Mouse (Mus musculus) ES-E14 (cell line): ENCODE measurements around the gene Odf4. TPM values are rescaled to one million over a fixed set of nuclear protein-coding genes. Genes with fewer than 3 reads are reported as not detected.
A peak's percentile ranks its signal among the peaks of the same experiment; 100 is the strongest.

Source experiments
- DNase-seq: peaks from one replicate; pipeline ENCODE4 v3.0.0-alpha.2; 2013; ENCODE audit warnings: low read depth, low spot score
- H3K27ac ChIP-seq: 2 replicates; pipeline ENCODE4 v1.5.1; 2012; ENCODE audit warnings: low read depth, mild to moderate bottlenecking, low read length, moderate library complexity, mixed read lengths; ENCODE audit not compliant: poor library complexity, insufficient read depth, severe bottlenecking
- H3K36me3 ChIP-seq: 2 replicates; pipeline ENCODE4 v1.6.1; 2012; ENCODE audit warnings: mild to moderate bottlenecking, low read length, moderate library complexity, mixed read lengths; ENCODE audit not compliant: control insufficient read depth, poor library complexity, insufficient read depth, severe bottlenecking
- H3K4me1 ChIP-seq, 2 experiments: fragments of 150-350 bp in 1 of 2; sonication (generic) in 1 of 2; 2 replicates each; pipeline ENCODE4 v1.6.1; 2012; ENCODE audit warnings: low read length in 2 of 2, mild to moderate bottlenecking in 1 of 2, mixed read lengths in 1 of 2; ENCODE audit not compliant: control insufficient read depth in 2 of 2, insufficient read depth in 2 of 2, poor library complexity in 1 of 2
- H3K4me3 ChIP-seq, 2 experiments: fragments of 150-350 bp in 1 of 2; sonication (generic) in 1 of 2; 2 replicates each; pipeline ENCODE4 v1.5.1; 2012; ENCODE audit warnings: low read length in 2 of 2, low read depth in 1 of 2, mild to moderate bottlenecking in 1 of 2, mixed read lengths in 1 of 2; ENCODE audit not compliant: insufficient read depth in 1 of 2, poor library complexity in 1 of 2, severe bottlenecking in 1 of 2
- H3K9ac ChIP-seq: 2 replicates; pipeline ENCODE4 v1.6.1; 2012; ENCODE audit warnings: low read depth, mild to moderate bottlenecking, low read length, mixed read lengths; ENCODE audit not compliant: poor library complexity, insufficient read depth, severe bottlenecking
- H3K9me3 ChIP-seq: fragments of 150-350 bp; sonication (generic); 2 replicates; pipeline ENCODE4 v1.6.1; 2012; ENCODE audit warnings: low read depth, mild to moderate bottlenecking, low read length; ENCODE audit not compliant: control insufficient read depth, insufficient read depth
- CHD2 ChIP-seq: IDR thresholded peaks from 2 replicates; pipeline ENCODE4 v1.6.1; 2014; ENCODE audit warnings: mild to moderate bottlenecking, low read depth, low read length, inconsistent platforms
- HCFC1 ChIP-seq: IDR thresholded peaks from 2 replicates; pipeline ENCODE4 v1.6.1; 2012; ENCODE audit warnings: low read length, inconsistent platforms, borderline replicate concordance; ENCODE audit not compliant: insufficient read depth
- MAFK ChIP-seq: IDR thresholded peaks from 2 replicates; pipeline ENCODE4 v1.6.1; 2014; ENCODE audit warnings: mild to moderate bottlenecking, low read depth, low read length, inconsistent platforms; ENCODE audit not compliant: insufficient read depth
- ZC3H11A ChIP-seq: IDR thresholded peaks from 2 replicates; pipeline ENCODE4 v1.6.1; 2012; ENCODE audit warnings: low read depth, mild to moderate bottlenecking, inconsistent platforms, low read length, borderline replicate concordance
- ZNF384 ChIP-seq: IDR thresholded peaks from 2 replicates; pipeline ENCODE4 v1.6.1; 2012; ENCODE audit warnings: low read depth, low read length, inconsistent platforms
- in situ Hi-C, 2 experiments: fragments of 600-800 bp; cut with MboI; formaldehyde crosslinking; loops; one replicate each; pipeline ENCODE4 v1.15.1; 2025; ENCODE audit warnings: low sequenced_read_pairs in 2 of 2, inconsistent platforms in 1 of 2; ENCODE audit not compliant: unreplicated experiment in 2 of 2
- total RNA-seq: library from RNA; depleted of rRNA; stranded (reverse); fragments of 300-350 nt; gene quantifications from 2 replicates; pipeline ENCODE4 v1.2.3, GENCODE M21; 2012

Gene Odf4
- total RNA-seq, 1 experiment: not detected

GRCm38 (mm10) chr11:68946806-68947440, 20.0 kb upstream of the Odf4 start:
- TF ChIP-seq ZC3H11A (no peak), CHD2 (no peak), ZNF384 (no peak), MAFK (no peak), HCFC1 (no peak)
- in situ Hi-C loops: no loop called here
- Histone ChIP-seq H3K4me3 (0 out of 4 replicates have a peak overlapping the region, but pooled peaks of 1 of the 2 experiments have one; percentile 15), H3K9me3 (no peaks in the 10 kb centered on the region), H3K27ac (no peak overlapping the region), H3K36me3 (peaks cover 7% of the 10 kb centered on the region), H3K9ac (no peak overlapping the region), H3K4me1 (peaks cover 0 to 4% of the 10 kb centered on the region in 2 experiments; a peak in 1 of 4 replicates)
- no peak for DNase-seq

GRCm38 (mm10) chr11:68946001-68946400, 19.1 kb upstream of the Odf4 start:
- Histone ChIP-seq H3K4me3 (no peak overlapping the region), H3K27ac (no peak overlapping the region), H3K4me1 (peaks cover 0 to 4% of the 10 kb centered on the region in 2 experiments; a peak in 1 of 4 replicates), H3K9ac (no peak overlapping the region), H3K36me3 (peaks cover 7% of the 10 kb centered on the region), H3K9me3 (no peaks in the 10 kb centered on the region)
- no peak for TF ChIP-seq MAFK
- no peak for TF ChIP-seq ZNF384
- no peak for TF ChIP-seq ZC3H11A
- TF ChIP-seq CHD2: no peak
- TF ChIP-seq HCFC1: no peak
- in situ Hi-C loops: no loop called here
- no peak for DNase-seq

- in situ Hi-C loops: no loop called here
These were observed 18.4 kb upstream of the Odf4 start for GRCm38 (mm10) chr11:68945245-68945644.

GRCm38 (mm10) chr11:68942731-68943130, 15.8 kb upstream of the Odf4 start:
- in situ Hi-C loops: no loop called here
- H3K27ac ChIP-seq: no peak overlapping the region
- H3K36me3 ChIP-seq: peaks cover 3% of the 10 kb centered on the region; the same call in 1 of the 2 replicates
- no peak for DNase-seq
- no peak overlapping the region for H3K4me3 ChIP-seq
- H3K4me1 ChIP-seq: peaks cover 0 to 5% of the 10 kb centered on the region in 2 experiments; a peak in 1 of 4 replicates
- no peak for TF ChIP-seq CHD2
- no peak for TF ChIP-seq MAFK
- no peak for TF ChIP-seq HCFC1
- TF ChIP-seq ZC3H11A: no peak
- TF ChIP-seq ZNF384: no peak
- no peak overlapping the region for H3K9ac ChIP-seq
- no peaks in the 10 kb centered on the region for H3K9me3 ChIP-seq

More at GRCm38 (mm10) chr11:68945245-68945644, 18.4 kb upstream of the Odf4 start:
- Histone ChIP-seq H3K4me3 (no peak overlapping the region), H3K36me3 (peaks cover 7% of the 10 kb centered on the region), H3K9me3 (no peaks in the 10 kb centered on the region), H3K27ac (no peak overlapping the region), H3K9ac (no peak overlapping the region), H3K4me1 (peaks cover 0 to 5% of the 10 kb centered on the region in 2 experiments; a peak in 1 of 4 replicates)
- TF ChIP-seq CHD2: no peak
- no peak for TF ChIP-seq ZC3H11A
- no peak for TF ChIP-seq ZNF384
- TF ChIP-seq MAFK: no peak
- no peak for TF ChIP-seq HCFC1
- no peak for DNase-seq
